Mouse (Mus musculus) olfactory bulb, adult 2 months (tissue): ENCODE measurements at regions not wholly inside any gene's neighbourhood (a gene's known extent, or its start where the extent isn't known, plus 50 kb on each side); places are given as distances from the start of the nearest gene placed in this dataset.

Source experiments
- CTCF ChIP-seq: fragments of 200-500 bp; IDR thresholded peaks from 2 replicates; pipeline ENCODE4 v1.5.1; 2012; ENCODE audit warnings: low read depth, mild to moderate bottlenecking, low read length, moderate library complexity; ENCODE audit not compliant: insufficient read depth
- POLR2A ChIP-seq: fragments of 200-500 bp; IDR thresholded peaks from 2 replicates; pipeline ENCODE4 v1.6.1; 2012; ENCODE audit warnings: mild to moderate bottlenecking, low read depth, low read length, moderate library complexity; ENCODE audit not compliant: insufficient read depth

DNA sequence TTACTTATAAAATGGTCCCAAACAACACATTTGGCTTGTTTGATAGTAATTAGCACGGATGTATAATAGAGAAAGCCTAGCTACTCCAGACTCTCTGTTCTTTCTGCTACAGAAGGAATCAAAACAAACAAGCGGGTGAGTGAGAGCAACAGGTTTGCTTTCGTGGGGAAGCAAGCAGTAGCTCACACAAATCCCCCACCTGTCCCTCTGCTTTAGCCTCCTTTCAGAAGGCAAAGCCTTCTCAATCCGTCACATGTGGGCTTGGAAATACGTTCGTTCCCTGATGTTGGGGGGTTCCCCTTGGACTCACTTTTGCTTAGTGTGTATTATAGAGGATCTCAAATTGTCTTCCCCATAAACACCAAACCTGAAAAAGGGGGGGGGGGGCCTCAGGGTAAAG, 311.8 kb downstream of the Ndfip2 start:
- TF ChIP-seq CTCF (no peak), POLR2A (no peak)
